ENCODE assay signal across 15 mouse cellular contexts in genomic region chr1:192311851-192312438, GRCm38 (mm10).
DNase-seq lines count a peak whose midpoint lies in the region; ATAC-seq and TF ChIP-seq lines count a peak whose summit lies in the region.
"Had no signal": no experiment of that assay in that cellular context is flagged by ENCODE, and none has a peak within 500 bp of the region (broad histone marks: within the 10 kb centered on the region; RNA-seq: fewer than 3 reads in every experiment).

No protein-coding gene starts in this region.

- no peak overlapping the region for H3K4me2 ChIP-seq in intestine, embryonic 15.5 days (replicated peaks)
- H3K4me2 ChIP-seq: liver, embryonic 15.5 days had no signal

- 55% methylated on average over 6 of the region's 6 CpGs for WGBS in intestine, embryonic 15.5 days

- DNase-seq in left cerebral cortex, adult 2 months (ENCODE audit: extremely low spot score in 1 of 2, low spot score in 2 of 2) = no peak
- DNase-seq in left cerebral cortex, postnatal 10 days (ENCODE audit: extremely low spot score in 1 of 2, low spot score in 2 of 2) = no peak
- DNase-seq in MEL (ENCODE audit: low read depth, low spot score) (peak; percentile 85), MN1 (ENCODE audit: low spot score) (no peak)
- DNase-seq in layer of hippocampus, adult 11-12 months (ENCODE audit: low spot score) = no peak
- DNase-seq: adrenal gland, postnatal 14 days; B cell, adult 2 months; cerebellum, postnatal 25 days; thymus, postnatal 4 days had no signal

- ATAC-seq in intestine, embryonic 15.5 days = peak; percentile 61
- peak; percentile 66 for ATAC-seq in megakaryocyte progenitor cell, adult 5-6 weeks (replicated peaks; ENCODE audit: poor library complexity)
- ATAC-seq: forebrain, embryonic 16.5 days had no signal

- no peak for TF ChIP-seq RAD21 in MEL (IDR thresholded peaks at IDR 0.05; ENCODE audit: low read depth, low read length)

- H3K9me3 ChIP-seq in MEL (replicated peaks; ENCODE audit: insufficient read depth, low read length) = no peaks in the 10 kb centered on the region
- H3K9me3 ChIP-seq in intestine, embryonic 15.5 days = no peaks in the 10 kb centered on the region
- H3K9me3 ChIP-seq: liver, embryonic 15.5 days had no signal

- peak overlapping the region; percentile 91 for H3K9ac ChIP-seq in MEL (ENCODE audit: control insufficient read depth, low read depth, low read length, poor library complexity, severe bottlenecking)
- H3K9ac ChIP-seq in intestine, embryonic 15.5 days = no peak overlapping the region
- H3K9ac ChIP-seq: liver, embryonic 15.5 days had no signal

- H3K27me3 ChIP-seq in MEL (ENCODE audit: control insufficient read depth in 1 of 2, insufficient read depth in 2 of 2, low read length in 2 of 2) = no peaks in the 10 kb centered on the region
- no peaks in the 10 kb centered on the region for H3K27me3 ChIP-seq in intestine, embryonic 15.5 days (replicated peaks)
- H3K27me3 ChIP-seq: liver, embryonic 15.5 days had no signal

- peak in 1 of 2 experiments; percentile 67; a peak in 2 of 4 replicates for TF ChIP-seq POLR2A in MEL (IDR thresholded peaks at IDR 0.05; ENCODE audit: control insufficient read depth in 1 of 2, insufficient read depth in 1 of 2, low read depth in 1 of 2, low read length in 2 of 2, poor library complexity in 1 of 2)

- no peak for TF ChIP-seq CTCF in left cerebral cortex, adult 2 months (IDR thresholded peaks at IDR 0.05)
- no peak for TF ChIP-seq CTCF in MEL (IDR thresholded peaks at IDR 0.05 in 2 of 3, conservative IDR thresholded peaks at IDR 0.05 in 1 of 3; ENCODE audit: control insufficient read depth in 1 of 3, insufficient read depth in 1 of 3, low read depth in 2 of 3, low read length in 3 of 3, poor library complexity in 1 of 3, severe bottlenecking in 1 of 3)

- peaks cover 0 to 27% of the 10 kb centered on the region in 2 experiments; a peak in 2 of 4 replicates for H3K36me3 ChIP-seq in MEL (ENCODE audit: control insufficient read depth in 1 of 2, insufficient read depth in 2 of 2, low read length in 2 of 2)
- H3K36me3 ChIP-seq in intestine, embryonic 15.5 days = no peaks in the 10 kb centered on the region
- H3K36me3 ChIP-seq: liver, embryonic 15.5 days had no signal

- H3K4me3 ChIP-seq in left cerebral cortex, adult 2 months = no peak overlapping the region
- peak overlapping the region; percentile 57 to 65 for H3K4me3 ChIP-seq in MEL (ENCODE audit: control insufficient read depth in 1 of 2, insufficient read depth in 1 of 2, low read depth in 2 of 2, low read length in 2 of 2)
- no peak overlapping the region for H3K4me3 ChIP-seq in intestine, embryonic 15.5 days (replicated peaks)
- H3K4me3 ChIP-seq: erythroblast, embryonic 14.5 days; liver, embryonic 15.5 days had no signal

- peaks cover 5 to 24% of the 10 kb centered on the region in 2 experiments for H3K4me1 ChIP-seq in MEL (ENCODE audit: control insufficient read depth in 1 of 2, insufficient read depth in 2 of 2, low read length in 2 of 2)
- H3K4me1 ChIP-seq in intestine, embryonic 15.5 days (replicated peaks) = peaks cover 16% of the 10 kb centered on the region

- TF ChIP-seq EP300 in MEL (IDR thresholded peaks at IDR 0.05; ENCODE audit: low read depth in 1 of 2, low read length in 2 of 2) = peak; percentile 42 to 61; a peak in 3 of 4 replicates

- H3K79me2 ChIP-seq in MEL (ENCODE audit: control insufficient read depth, insufficient read depth, low read length, poor library complexity) = no peaks in the 10 kb centered on the region; the same call in 1 of the 2 replicates

- intact Hi-C loops in left cerebral cortex, adult 2 months (cut with DNase I) = no loop called here
- intact Hi-C loops in left cerebral cortex, postnatal 10 days (cut with DNase I) = no loop called here

- H3K27ac ChIP-seq in left cerebral cortex, adult 2 months = peak overlapping the region; percentile 28; the same call in 1 of the 2 replicates
- H3K27ac ChIP-seq in MEL (ENCODE audit: control insufficient read depth, low read depth, low read length) = peak overlapping the region; percentile 100
- H3K27ac ChIP-seq in intestine, embryonic 15.5 days = peak overlapping the region; percentile 76
- H3K27ac ChIP-seq: liver, embryonic 15.5 days; macrophage had no signal

TF ChIP-seq in MEL, 35 proteins besides CTCF, POLR2A, EP300 and RAD21:
- TF ChIP-seq ZNF384 (IDR thresholded peaks at IDR 0.05; ENCODE audit: low read depth, low read length) (no peak), NELFE (IDR thresholded peaks at IDR 0.05; ENCODE audit: low read depth, low read length) (no peak), KAT2A (conservative IDR thresholded peaks at IDR 0.05; ENCODE audit: low read depth, low read length) (no peak; the same call in 1 of the 2 replicates), TBP (IDR thresholded peaks at IDR 0.05; ENCODE audit: low read depth, low read length) (peak; percentile 63), GATA1 (IDR thresholded peaks at IDR 0.05; ENCODE audit: low read depth, low read length) (peak; percentile 27; the same call in 1 of the 2 replicates), HCFC1 (IDR thresholded peaks at IDR 0.05; ENCODE audit: low read depth, low read length) (peak; percentile 83), MYB (IDR thresholded peaks at IDR 0.05; ENCODE audit: low read depth, low read length) (peak; percentile 75), MYC (IDR thresholded peaks at IDR 0.05; ENCODE audit: low read depth, low read length) (no peak), ZC3H11A (IDR thresholded peaks at IDR 0.05; ENCODE audit: low read depth, low read length) (no peak), ZKSCAN1 (IDR thresholded peaks at IDR 0.05; ENCODE audit: low read depth, low read length) (no peak), ELF1 (IDR thresholded peaks at IDR 0.05; ENCODE audit: low read depth, low read length) (0 out of 2 replicates have a peak, but pooled peaks have one; percentile 21), MEF2A (IDR thresholded peaks at IDR 0.05; ENCODE audit: extremely low read depth, insufficient replicate concordance, low read depth, low read length, poor library complexity, severe bottlenecking) (no peak), SIN3A (IDR thresholded peaks at IDR 0.05; ENCODE audit: low read length) (peak; percentile 59), TCF12 (IDR thresholded peaks at IDR 0.05; ENCODE audit: low read depth, low read length) (no peak; the same call in 1 of the 2 replicates), E2F4 (IDR thresholded peaks at IDR 0.05; ENCODE audit: borderline replicate concordance, low read depth, low read length) (0 out of 2 replicates have a peak, but pooled peaks have one; percentile 40), MAX (IDR thresholded peaks at IDR 0.05; ENCODE audit: low read length) (peak; percentile 33; the same call in 1 of the 2 replicates), POLR2AphosphoS2 (IDR thresholded peaks at IDR 0.05; ENCODE audit: low read length) (no peak), MAZ (IDR thresholded peaks at IDR 0.05; ENCODE audit: low read depth, low read length) (peak; percentile 63; the same call in 1 of the 2 replicates), ETS1 (IDR thresholded peaks at IDR 0.05; ENCODE audit: low read depth, low read length) (no peak)

Comparison
In these comparisons a context has a peak if more than half of its experiments do, and no peak if none do; other contexts are left out.
1. H3K27ac ChIP-seq: peak in every context shown above with its lines; median percentile 100 in MEL; 76 in intestine, embryonic 15.5 days; 28 in left cerebral cortex, adult 2 months.
2. H3K4me3 ChIP-seq: peak in MEL (2 of 2); none in left cerebral cortex, adult 2 months (single experiment) and intestine, embryonic 15.5 days (single experiment).